Mouse (Mus musculus) urinary bladder, adult 2 months (tissue): ENCODE results near the gene Aff3. TPM values are rescaled to one million over a fixed set of nuclear protein-coding genes. Genes with fewer than 3 reads are reported as not detected.

ENCODE experiments used
- DNase-seq: peaks from one replicate; pipeline ENCODE4 v3.0.0; 2022; ENCODE audit warnings: low spot score
- polyA plus RNA-seq: library from polyadenylated mRNA; depleted of rRNA; stranded (reverse); fragments of >200 nt; gene quantifications from 2 replicates; pipeline ENCODE4 v1.2.3, GENCODE M21; 2012; rRNA removed

The Aff3 gene
- 2.3 and 3.6 TPM in 2 replicates for polyA plus RNA-seq

DNA sequence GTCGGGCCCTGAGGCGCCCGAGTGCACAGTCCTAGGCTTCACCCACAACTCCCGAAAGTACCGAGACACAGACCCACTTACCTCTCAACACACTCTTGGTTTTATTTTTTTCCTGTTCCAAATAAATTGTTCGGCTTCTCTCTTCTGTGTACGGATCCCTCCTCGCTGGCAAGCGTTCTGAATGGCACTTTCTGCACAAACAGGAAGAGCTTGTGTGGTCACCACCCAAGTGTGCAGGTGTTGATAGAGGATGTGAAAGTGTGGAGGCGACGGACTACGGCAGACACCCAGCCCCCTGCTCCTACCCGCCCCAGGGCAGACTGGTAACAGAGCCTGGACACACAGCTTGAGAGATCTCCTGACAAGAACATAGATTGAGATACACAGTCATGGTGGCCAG is at the start of gene Aff3:
Gene Aff3, minus strand, starts transcription at position 179 of the 400 bp plus-strand sequence.
- no peak for DNase-seq

DNA sequence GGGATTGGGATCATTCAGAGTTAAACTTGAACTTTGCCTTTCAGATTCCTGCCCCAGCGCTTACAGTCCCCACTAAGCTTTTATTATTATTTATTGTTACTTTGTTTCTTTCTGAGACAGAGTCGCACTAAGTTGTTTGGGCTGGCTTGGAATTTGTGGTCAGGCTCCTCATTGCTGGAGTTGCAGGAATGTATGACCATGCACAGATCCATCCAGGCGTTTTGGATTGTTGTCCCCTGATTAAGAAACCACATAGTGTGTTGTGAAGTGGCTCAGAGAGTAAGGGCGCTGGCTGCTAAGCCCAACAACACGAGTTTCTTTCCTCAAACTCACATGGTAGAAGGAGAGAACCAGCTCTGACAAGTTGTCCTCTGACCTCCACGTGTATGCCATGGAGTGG is 35.9 kb upstream of the Aff3 start:
- no peak for DNase-seq

DNA sequence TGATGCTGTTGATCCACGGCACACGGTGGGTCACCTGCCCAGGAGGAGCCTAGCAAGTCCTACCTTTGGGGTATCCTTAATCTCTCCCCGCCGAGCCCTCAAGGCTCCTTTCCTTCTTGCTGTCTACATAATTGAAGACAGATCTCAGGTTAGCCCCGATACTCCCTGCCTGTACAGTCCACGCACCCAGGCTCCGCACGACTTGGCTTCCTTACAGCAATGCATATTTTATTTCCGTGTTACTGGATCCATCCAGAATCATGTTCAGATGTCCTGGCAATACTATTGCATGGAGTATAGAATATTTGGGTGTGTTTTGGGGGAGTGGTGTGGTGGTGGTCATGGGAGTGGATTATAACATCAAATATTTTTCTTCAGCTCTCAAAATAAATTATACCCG is 34.5 kb upstream of the Aff3 start:
- DNase-seq, result no peak

- no peak for DNase-seq
Observed at GRCm38 (mm10) chr1:38695812-38696681, 31.3 kb upstream of the Aff3 start.

GRCm38 (mm10) chr1:38695089-38695811 is 30.5 kb upstream of the Aff3 start:
- DNase-seq, result no peak

- no peak for DNase-seq
Observed at GRCm38 (mm10) chr1:38694142-38694541, 29.4 kb upstream of the Aff3 start.

- DNase-seq, result no peak
Observed at GRCm38 (mm10) chr1:38690471-38690870, 25.7 kb upstream of the Aff3 start.

DNA sequence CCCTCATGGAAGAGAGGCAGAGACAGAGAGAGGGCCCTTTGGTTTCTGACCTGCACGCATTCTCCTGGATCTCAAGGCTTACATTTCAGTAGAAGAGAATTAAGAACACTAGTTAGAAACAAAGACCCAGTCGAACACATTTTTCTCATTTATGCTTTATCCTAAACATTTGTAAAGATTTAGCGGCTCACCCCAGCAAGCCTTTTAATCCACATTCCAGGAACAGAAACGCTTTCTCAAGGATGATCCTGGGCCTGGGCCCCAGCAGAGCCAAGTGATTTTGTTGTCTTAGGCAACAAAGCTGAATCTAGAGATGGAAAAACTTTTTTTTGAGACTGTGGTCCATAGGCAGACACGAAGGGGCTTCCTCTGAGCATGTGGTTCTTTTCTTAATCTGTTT is 23.5 kb upstream of the Aff3 start:
- DNase-seq, result no peak

DNA sequence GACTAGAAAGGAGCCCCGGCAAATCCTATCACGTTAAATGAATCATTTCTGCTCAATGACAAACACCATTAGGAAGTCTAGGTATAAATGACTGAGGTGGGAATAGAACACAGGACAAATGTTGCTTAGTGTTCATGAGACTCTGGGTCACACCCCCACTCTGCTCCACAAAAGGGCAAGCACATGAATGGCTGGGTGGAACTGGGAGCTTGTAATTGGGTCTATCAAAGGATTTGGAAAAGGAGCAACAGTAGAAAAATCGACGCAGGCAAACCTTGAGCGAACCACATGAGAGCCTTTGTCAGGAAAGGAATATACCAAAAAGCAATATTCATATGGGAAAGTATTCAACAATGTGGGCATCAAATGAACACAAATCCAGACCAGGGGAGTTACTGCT is 21.0 kb upstream of the Aff3 start:
- DNase-seq, result no peak

- no peak for DNase-seq
Observed at GRCm38 (mm10) chr1:38683158-38683721, 18.5 kb upstream of the Aff3 start.

- DNase-seq, result no peak
Observed at GRCm38 (mm10) chr1:38679890-38680289, 15.1 kb upstream of the Aff3 start.

- DNase-seq, result no peak
Observed at GRCm38 (mm10) chr1:38671756-38672155, 7.0 kb upstream of the Aff3 start.

GRCm38 (mm10) chr1:38671019-38671418 is 6.3 kb upstream of the Aff3 start:
- DNase-seq, result no peak

DNA sequence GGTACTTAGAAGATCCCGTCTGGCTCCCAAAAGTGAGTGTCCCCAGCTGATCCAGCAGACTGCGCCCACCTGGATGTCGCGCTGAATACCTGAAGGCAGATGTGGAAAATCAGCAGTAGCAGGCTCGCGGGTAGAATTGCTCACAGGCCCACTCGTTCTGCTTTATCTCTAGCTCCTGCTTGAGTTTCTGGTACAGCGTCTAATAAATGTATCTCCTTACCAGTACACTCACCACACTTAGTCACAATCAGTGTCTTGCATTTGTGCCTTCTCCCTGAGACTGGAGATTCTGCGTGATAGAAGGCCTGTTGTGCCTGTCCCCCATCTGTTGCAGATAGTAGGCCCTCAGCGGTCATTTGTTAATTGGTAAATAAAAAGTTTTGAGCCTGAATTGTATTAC is 3.6 kb upstream of the Aff3 start:
- DNase-seq, result no peak

DNA sequence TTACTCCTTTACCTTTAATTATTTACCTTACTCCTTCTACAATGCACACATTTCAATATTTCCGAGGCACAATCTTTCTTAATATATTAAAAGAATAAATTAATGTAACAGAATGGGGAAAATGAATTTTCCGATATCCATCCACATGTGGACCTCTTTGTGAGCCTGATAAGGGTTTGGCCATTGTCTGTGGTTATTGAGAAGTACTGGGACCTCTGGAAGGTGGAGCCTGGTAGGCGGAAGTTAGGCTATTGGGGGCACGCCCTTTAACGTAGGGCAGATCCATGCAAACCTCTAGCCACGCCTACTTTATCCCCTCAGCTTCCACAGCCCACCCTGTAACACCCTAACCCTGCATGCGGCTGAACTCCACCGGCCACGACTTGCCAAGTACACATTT is 3.1 kb upstream of the Aff3 start:
- DNase-seq, result no peak

GRCm38 (mm10) chr1:38666766-38667118 is 2.0 kb upstream of the Aff3 start:
- no peak for DNase-seq

- no peak for DNase-seq
Observed at GRCm38 (mm10) chr1:38666111-38666765, 1.5 kb upstream of the Aff3 start.

GRCm38 (mm10) chr1:38665611-38666010 is 856 bp upstream of the Aff3 start:
- no peak for DNase-seq

DNA sequence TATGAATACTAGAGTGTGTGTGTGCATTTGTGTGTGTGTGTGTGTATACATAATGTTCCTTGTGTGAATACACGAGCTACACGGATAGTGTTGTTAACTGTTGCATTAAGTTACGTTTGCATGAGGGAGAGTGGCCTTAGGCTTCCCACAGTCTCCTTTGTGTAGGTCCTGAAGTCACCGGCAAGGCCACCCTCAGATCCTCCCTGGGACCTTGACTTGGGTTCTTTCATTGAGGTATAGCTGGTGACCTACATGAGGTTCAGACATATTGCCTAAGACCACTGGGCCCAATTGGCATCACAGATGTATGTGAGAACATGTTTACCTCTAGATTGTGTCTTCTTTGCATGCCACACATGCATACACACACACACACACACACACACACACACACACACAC is 494 bp downstream of the Aff3 start:
- DNase-seq, result no peak

GRCm38 (mm10) chr1:38662616-38663193 is 2.0 kb downstream of the Aff3 start:
- DNase-seq, result no peak

- no peak for DNase-seq
Observed at GRCm38 (mm10) chr1:38658933-38659553, 5.7 kb downstream of the Aff3 start.

DNA sequence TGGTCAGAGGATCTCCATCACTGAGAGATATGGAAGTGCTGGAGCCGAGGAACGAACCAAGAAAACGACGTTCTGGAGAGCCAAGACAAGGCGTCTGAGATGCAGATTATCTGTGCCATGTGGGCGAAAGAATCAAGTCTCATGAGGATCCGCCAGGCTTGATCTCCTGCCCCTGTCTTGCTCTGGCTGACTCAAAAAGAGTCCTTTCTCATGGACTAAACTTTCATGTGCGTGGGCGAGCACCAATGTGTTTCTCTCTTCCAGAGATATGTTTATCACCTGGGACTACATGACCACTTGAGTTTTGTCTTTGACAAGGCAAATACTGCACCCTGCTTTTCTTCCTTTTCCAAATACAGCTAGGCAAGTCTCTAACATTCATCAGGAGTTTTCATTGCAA is 6.4 kb downstream of the Aff3 start:
- no peak for DNase-seq
